ENCODE assay signal across 8 mouse cellular contexts in the genomic region with DNA sequence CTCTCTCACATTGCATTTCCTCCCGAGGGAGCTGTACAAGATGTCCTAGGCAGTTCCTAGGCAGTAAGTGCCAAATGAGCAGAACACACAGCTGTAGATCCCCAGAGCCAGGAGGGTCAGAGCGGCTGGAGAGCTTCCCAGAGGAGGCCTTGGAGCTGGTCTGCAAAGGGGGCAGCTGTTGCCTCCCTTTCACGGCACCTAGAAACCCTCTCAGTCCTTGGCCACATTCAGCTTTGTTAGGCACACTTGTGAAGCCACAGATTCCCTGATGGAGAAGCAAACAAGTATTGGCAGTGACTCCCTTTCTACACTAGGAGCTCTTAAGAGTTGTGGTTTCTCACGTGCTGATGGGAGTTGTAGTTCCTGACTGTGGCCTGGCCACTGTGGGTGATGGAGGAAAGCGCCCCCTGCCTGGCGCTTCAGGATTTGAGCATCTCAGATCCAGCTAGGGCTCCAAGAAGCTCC. TPM values are rescaled to one million over a fixed set of nuclear protein-coding genes. Genes with fewer than 3 reads are reported as not detected.
DNase-seq lines count a peak whose midpoint lies in the region; ATAC-seq and TF ChIP-seq lines count a peak whose summit lies in the region.

No protein-coding gene starts in this region.

- no peaks in the 10 kb centered on the region for H3K79me2 ChIP-seq in liver, adult 2 months (ENCODE audit: control insufficient read depth, insufficient read depth, low read length)

- ATAC-seq in heart, embryonic 14.5 days (ENCODE audit: insufficient number of reproducible peaks, insufficient read depth, low FRiP score, low read depth) = peak; percentile 32; the same call in 1 of the 2 replicates
- ATAC-seq in kidney, postnatal 0 days (replicated peaks; ENCODE audit: low FRiP score, low read depth) = peak; percentile 78
- ATAC-seq in stomach, embryonic 14.5 days (ENCODE audit: insufficient number of reproducible peaks, insufficient read depth, low FRiP score, low read depth) = peak; percentile 72

- no peaks in the 10 kb centered on the region for H3K9me3 ChIP-seq in heart, embryonic 14.5 days (ENCODE audit: control insufficient read depth, low read length)
- no peaks in the 10 kb centered on the region for H3K9me3 ChIP-seq in kidney, postnatal 0 days (replicated peaks; ENCODE audit: low read length)
- H3K9me3 ChIP-seq in stomach, embryonic 14.5 days (ENCODE audit: control insufficient read depth, low read depth, low read length) = no peaks in the 10 kb centered on the region

- no peaks in the 10 kb centered on the region for H3K4me1 ChIP-seq in embryonic fibroblast, embryonic 13.5 days (ENCODE audit: control insufficient read depth, insufficient read depth, low read length)
- H3K4me1 ChIP-seq in heart, embryonic 14.5 days (ENCODE audit: control insufficient read depth in 2 of 2, insufficient read depth in 2 of 2, low read length in 2 of 2) = peaks cover 4 to 8% of the 10 kb centered on the region in 2 experiments; a peak in 2 of 4 replicates
- H3K4me1 ChIP-seq in kidney, postnatal 0 days (replicated peaks; ENCODE audit: insufficient read depth, low read length) = peaks cover under 1% of the 10 kb centered on the region; the same call in 1 of the 2 replicates
- H3K4me1 ChIP-seq in liver, adult 2 months (ENCODE audit: control insufficient read depth, insufficient read depth, low read length) = no peaks in the 10 kb centered on the region
- peaks cover 3% of the 10 kb centered on the region; the same call in 1 of the 2 replicates for H3K4me1 ChIP-seq in stomach, embryonic 14.5 days (ENCODE audit: control insufficient read depth, insufficient read depth, low read length)

- H3K36me3 ChIP-seq in heart, embryonic 14.5 days (ENCODE audit: control insufficient read depth, insufficient read depth, low read length) = no peaks in the 10 kb centered on the region
- H3K36me3 ChIP-seq in kidney, postnatal 0 days (ENCODE audit: insufficient read depth, low read length) = no peaks in the 10 kb centered on the region
- H3K36me3 ChIP-seq in liver, adult 2 months (ENCODE audit: control insufficient read depth, insufficient read depth, low read length) = no peaks in the 10 kb centered on the region
- H3K36me3 ChIP-seq in stomach, embryonic 14.5 days (ENCODE audit: control insufficient read depth, insufficient read depth, low read length) = no peaks in the 10 kb centered on the region

- H3K4me3 ChIP-seq in embryonic fibroblast, embryonic 13.5 days (ENCODE audit: insufficient read depth, low read length) = no peak overlapping the region
- no peak overlapping the region for H3K4me3 ChIP-seq in heart, embryonic 14.5 days (ENCODE audit: control insufficient read depth in 1 of 2, insufficient read depth in 1 of 2, low read depth in 1 of 2, low read length in 2 of 2)
- H3K4me3 ChIP-seq in kidney, postnatal 0 days (replicated peaks; ENCODE audit: low read depth, low read length) = no peak overlapping the region
- no peak overlapping the region for H3K4me3 ChIP-seq in liver, adult 2 months (ENCODE audit: insufficient read depth, low read depth, low read length)
- H3K4me3 ChIP-seq in stomach, embryonic 14.5 days (ENCODE audit: low read depth, low read length) = no peak overlapping the region

- WGBS in heart, embryonic 14.5 days = 21% methylated on average over 6 of the region's 6 CpGs
- WGBS in kidney, postnatal 0 days = 24% methylated on average over 6 of the region's 6 CpGs
- 33% methylated on average over 6 of the region's 6 CpGs for WGBS in liver, adult 2 months
- WGBS in stomach, embryonic 14.5 days = 23% methylated on average over 6 of the region's 6 CpGs

- H3K4me2 ChIP-seq in heart, embryonic 14.5 days (ENCODE audit: low read length) = no peak overlapping the region
- 0 out of 2 replicates have a peak overlapping the region, but pooled peaks have one; percentile 5 for H3K4me2 ChIP-seq in kidney, postnatal 0 days (ENCODE audit: low read length)
- no peak overlapping the region for H3K4me2 ChIP-seq in stomach, embryonic 14.5 days (replicated peaks; ENCODE audit: low read depth, low read length)

- peak; percentile 53; the same call in 1 of the 2 replicates for TF ChIP-seq CTCF in embryonic fibroblast, embryonic 13.5 days (IDR thresholded peaks at IDR 0.05; ENCODE audit: borderline replicate concordance, insufficient read depth, low read length)
- TF ChIP-seq CTCF in kidney, postnatal 0 days (IDR thresholded peaks at IDR 0.05; ENCODE audit: low read depth) = peak; percentile 91
- TF ChIP-seq CTCF in liver, adult 2 months (IDR thresholded peaks at IDR 0.05; ENCODE audit: low read depth, low read length) = peak; percentile 84

- no peak overlapping the region for H3K9ac ChIP-seq in heart, embryonic 14.5 days (ENCODE audit: low read length)
- no peak overlapping the region for H3K9ac ChIP-seq in kidney, postnatal 0 days (ENCODE audit: low read depth, low read length)
- H3K9ac ChIP-seq in liver, adult 2 months (ENCODE audit: low read depth, low read length) = no peak overlapping the region
- no peak overlapping the region for H3K9ac ChIP-seq in stomach, embryonic 14.5 days (replicated peaks; ENCODE audit: low read depth, low read length)

- DNase-seq in A20 (ENCODE audit: low read depth, low spot score) = peak; percentile 81
- DNase-seq in adrenal gland, postnatal 36 days = peak; percentile 79 to 86
- DNase-seq in kidney, postnatal 0 days (ENCODE audit: low spot score) = peak; percentile 97
- DNase-seq in liver, adult 2 months (ENCODE audit: extremely low read depth, low read depth, low spot score) = peak; percentile 70
- DNase-seq in naive thymus-derived CD4-positive, alpha-beta T cell, adult 2 months (ENCODE audit: low read depth) = peak; percentile 86

- no peak for TF ChIP-seq POLR2A in embryonic fibroblast, embryonic 13.5 days (IDR thresholded peaks at IDR 0.05; ENCODE audit: low read depth, low read length)
- TF ChIP-seq POLR2A in liver, adult 2 months (IDR thresholded peaks at IDR 0.05; ENCODE audit: extremely low read depth, insufficient read depth, low read length) = no peak

- no peak overlapping the region for H3K27ac ChIP-seq in embryonic fibroblast, embryonic 13.5 days (ENCODE audit: insufficient read depth, low read length)
- H3K27ac ChIP-seq in heart, embryonic 14.5 days (replicated peaks in 1 of 2; ENCODE audit: control insufficient read depth in 1 of 2, insufficient read depth in 1 of 2, low read depth in 2 of 2, low read length in 2 of 2) = no peak overlapping the region
- H3K27ac ChIP-seq in kidney, postnatal 0 days = 0 out of 2 replicates have a peak overlapping the region, but pooled peaks have one; percentile 31
- no peak overlapping the region for H3K27ac ChIP-seq in liver, adult 2 months (replicated peaks; ENCODE audit: insufficient read depth, low read depth, low read length)
- no peak overlapping the region for H3K27ac ChIP-seq in stomach, embryonic 14.5 days (ENCODE audit: low read length)

- H3K27me3 ChIP-seq in heart, embryonic 14.5 days (ENCODE audit: control insufficient read depth, insufficient read depth, low read length) = peaks cover 31% of the 10 kb centered on the region
- H3K27me3 ChIP-seq in kidney, postnatal 0 days (ENCODE audit: insufficient read depth, low read length) = no peaks in the 10 kb centered on the region
- no peaks in the 10 kb centered on the region for H3K27me3 ChIP-seq in liver, adult 2 months (ENCODE audit: control insufficient read depth, insufficient read depth, low read length)
- H3K27me3 ChIP-seq in stomach, embryonic 14.5 days (ENCODE audit: control insufficient read depth, insufficient read depth, low read length) = no peaks in the 10 kb centered on the region

RNA-seq across cellular contexts. Expression of a gene that starts 33.5 kb away (rescaled TPM):
- 1 to 10 TPM; 9.2 TPM for total RNA-seq in adrenal gland, postnatal 36 days (2021)
- 0.13 and 0.39 TPM in 2 replicates for polyA plus RNA-seq in embryonic fibroblast, embryonic 13.5 days (2011; ENCODE audit: insufficient read length, low read depth, missing spikeins)
- polyA plus RNA-seq in heart, embryonic 14.5 days (2014; fragmentation: Nextera tagmentation; extraction: Ambion mirVana) = 0.12 and 0.66 TPM in 2 replicates
- polyA plus RNA-seq in kidney, postnatal 0 days (2015; fragmentation: Nextera tagmentation; extraction: Ambion mirVana) = 5.9 and 6.7 TPM in 2 replicates
- 0.28 and 1.1 TPM in 2 replicates for total RNA-seq in liver, adult 2 months (2014; rRNA removed)
- 1.2 and 2.4 TPM in 2 replicates for polyA plus RNA-seq in liver, adult 2 months (2012; rRNA removed)
- 2.5 and 2.6 TPM in 2 replicates for polyA plus RNA-seq in stomach, embryonic 14.5 days (2014; fragmentation: Nextera tagmentation; extraction: Ambion mirVana)

RNA-seq across cellular contexts. Expression of a gene that starts 52.9 kb away (rescaled TPM):
- 10 to 100 TPM; 28.7 to 34.4 TPM for total RNA-seq in adrenal gland, postnatal 36 days (2021)
- polyA plus RNA-seq in embryonic fibroblast, embryonic 13.5 days (2011; ENCODE audit: insufficient read length, low read depth, missing spikeins) = 1.8 and 2.3 TPM in 2 replicates
- 44.8 and 48.9 TPM in 2 replicates for polyA plus RNA-seq in heart, embryonic 14.5 days (2014; fragmentation: Nextera tagmentation; extraction: Ambion mirVana)
- polyA plus RNA-seq in kidney, postnatal 0 days (2015; fragmentation: Nextera tagmentation; extraction: Ambion mirVana) = 97.5 and 116 TPM in 2 replicates
- total RNA-seq in liver, adult 2 months (2014; rRNA removed) = 19.9 and 23.4 TPM in 2 replicates
- 36.5 and 39.5 TPM in 2 replicates for polyA plus RNA-seq in liver, adult 2 months (2012; rRNA removed)
- 38.6 and 47.8 TPM in 2 replicates for polyA plus RNA-seq in stomach, embryonic 14.5 days (2014; fragmentation: Nextera tagmentation; extraction: Ambion mirVana)

Comparison
In these comparisons a context has a peak if more than half of its experiments do, and no peak if none do; other contexts are left out.
1. RNA of a gene that starts 52.9 kb away (polyA plus RNA-seq): 97.5 to 116 TPM in kidney, postnatal 0 days, 38.6 to 47.8 TPM in stomach, embryonic 14.5 days, 44.8 to 48.9 TPM in heart, embryonic 14.5 days and 36.5 to 39.5 TPM in liver, adult 2 months; 1.8 to 2.3 TPM in embryonic fibroblast, embryonic 13.5 days; every median in the first group is over 10 times any median in the second.
2. Peak in every context shown above with its lines, with median percentiles within 50 percentile points of each other: DNase-seq, CTCF ChIP-seq and ATAC-seq.